Comparison of ENCODE assay signal across 23 mouse cellular contexts in the genomic region with DNA sequence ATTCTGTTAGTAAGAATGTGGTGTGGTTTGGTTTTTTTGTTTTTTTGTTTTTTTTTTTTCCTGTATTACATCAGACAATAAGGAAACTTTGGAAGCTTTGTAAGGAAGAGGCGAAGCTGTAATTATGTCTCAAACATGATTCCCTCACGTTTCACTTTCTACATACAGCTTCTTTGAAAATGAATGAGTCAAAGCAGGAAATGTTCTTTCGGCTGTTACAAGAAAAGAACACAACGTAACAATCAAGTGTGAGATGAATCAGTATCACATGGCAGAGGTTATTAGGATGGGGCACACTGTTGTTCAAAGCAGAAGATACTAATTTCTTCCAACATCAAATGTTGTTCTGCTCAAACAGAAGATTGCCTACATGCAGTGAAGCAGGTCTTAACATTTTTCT.
A peak's percentile ranks its signal among the peaks of the same experiment; 100 is the strongest.
DNase-seq lines count a peak whose midpoint lies in the region; ATAC-seq and TF ChIP-seq lines count a peak whose summit lies in the region.
"Had no signal": no experiment of that assay in that cellular context is flagged by ENCODE, and none has a peak within 500 bp of the region (broad histone marks: within the 10 kb centered on the region; RNA-seq: fewer than 3 reads in every experiment).

No protein-coding gene starts in this region.

- no peaks in the 10 kb centered on the region for H3K27me3 ChIP-seq in C2C12 (ENCODE audit: control insufficient read depth, insufficient read depth, insufficient read length)
- H3K27me3 ChIP-seq: embryonic facial prominence, embryonic 12.5 days; forebrain, embryonic 12.5 days had no signal

- H3K4me3 ChIP-seq in C2C12 (ENCODE audit: insufficient read depth, poor library complexity, severe bottlenecking): no peak overlapping the region
- no peak overlapping the region for H3K4me3 ChIP-seq in embryonic fibroblast, embryonic 13.5 days (ENCODE audit: insufficient read depth, low read length)
- H3K4me3 ChIP-seq: embryonic facial prominence, embryonic 10.5 days; embryonic facial prominence, embryonic 12.5 days; erythroblast, embryonic 14.5 days; forebrain, embryonic 10.5 days; forebrain, embryonic 12.5 days had no signal

- H3K36me3 ChIP-seq in C2C12 (ENCODE audit: control insufficient read depth, insufficient read depth): no peaks in the 10 kb centered on the region
- H3K36me3 ChIP-seq: embryonic facial prominence, embryonic 10.5 days; embryonic facial prominence, embryonic 12.5 days; forebrain, embryonic 10.5 days; forebrain, embryonic 12.5 days; G1E had no signal

- no peak for TF ChIP-seq POLR2A in embryonic fibroblast, embryonic 13.5 days (IDR thresholded peaks at IDR 0.05; ENCODE audit: low read depth, low read length)

- no peak for ATAC-seq in cerebellum, adult (ENCODE audit: insufficient number of reproducible peaks, low FRiP score, low TSS enrichment)
- ATAC-seq: forebrain, embryonic 14.5 days; forebrain, embryonic 16.5 days had no signal

- H3K27ac ChIP-seq in embryonic fibroblast, embryonic 13.5 days (ENCODE audit: insufficient read depth, low read length): peak overlapping the region; percentile 73; the same call in 1 of the 2 replicates
- H3K27ac ChIP-seq: embryonic facial prominence, embryonic 10.5 days; embryonic facial prominence, embryonic 12.5 days; forebrain, embryonic 10.5 days; forebrain, embryonic 12.5 days had no signal

- H3ac ChIP-seq in C2C12 (ENCODE audit: control insufficient read depth, insufficient read length, low read depth): no peak overlapping the region

- peaks cover 16% of the 10 kb centered on the region for H3K4me1 ChIP-seq in embryonic fibroblast, embryonic 13.5 days (ENCODE audit: control insufficient read depth, insufficient read depth, low read length)
- H3K4me1 ChIP-seq: embryonic facial prominence, embryonic 10.5 days; embryonic facial prominence, embryonic 12.5 days; forebrain, embryonic 10.5 days; forebrain, embryonic 12.5 days had no signal

- H3K79me3 ChIP-seq in C2C12 (ENCODE audit: low read depth): no peaks in the 10 kb centered on the region

- TF ChIP-seq CTCF in C2C12 (IDR thresholded peaks at IDR 0.05; ENCODE audit: control insufficient read depth, insufficient read depth, insufficient read length): no peak
- no peak for TF ChIP-seq CTCF in embryonic fibroblast, embryonic 13.5 days (IDR thresholded peaks at IDR 0.05; ENCODE audit: borderline replicate concordance, insufficient read depth, low read length)

- DNase-seq in 3T3-L1 (ENCODE audit: low read depth, low spot score): peak; percentile 10
- DNase-seq in kidney, adult 9 months: no peak
- DNase-seq in frontal cortex, postnatal 14 days (ENCODE audit: low spot score in 2 of 2): no peak
- DNase-seq: adrenal gland, adult 2 months; adrenal gland, postnatal 10 days; adrenal gland, postnatal 25 days; B cell, adult 2 months; cerebellum, adult 11-12 months; cerebellum, adult 2 months; cerebellum, adult 9-10 months; cerebellum, postnatal 10 days; cerebellum, postnatal 25 days had no signal

- no peaks in the 10 kb centered on the region for H3K79me2 ChIP-seq in C2C12 (ENCODE audit: control insufficient read depth, insufficient read depth)

TF ChIP-seq in C2C12, 6 proteins besides CTCF, POLR2A, EP300 and RAD21:
- TF ChIP-seq MYOG (IDR thresholded peaks at IDR 0.05; ENCODE audit: control insufficient read depth, extremely low read depth, insufficient read length): no peak
- TF ChIP-seq FOSL1 (IDR thresholded peaks at IDR 0.05; ENCODE audit: insufficient read depth, low read length, poor library complexity, severe bottlenecking): no peak
- no peak for TF ChIP-seq MYOD1 (IDR thresholded peaks at IDR 0.05; ENCODE audit: control insufficient read depth, insufficient read length, low read depth)
- TF ChIP-seq USF1 (IDR thresholded peaks at IDR 0.05; ENCODE audit: low read depth): peak; percentile 29
- no peak for TF ChIP-seq CEBPB (IDR thresholded peaks at IDR 0.05; ENCODE audit: low read depth)
- peak; percentile 38 for TF ChIP-seq MAX (IDR thresholded peaks at IDR 0.05)
